Comparison of ENCODE assay signal across 21 mouse cellular contexts in genomic region chr3:130373145-130373544, GRCm38 (mm10).
DNase-seq lines count a peak whose midpoint lies in the region; ATAC-seq and TF ChIP-seq lines count a peak whose summit lies in the region.
"Had no signal": no experiment of that assay in that cellular context is flagged by ENCODE, and none has a peak within 500 bp of the region (broad histone marks: within the 10 kb centered on the region; RNA-seq: fewer than 3 reads in every experiment).

No protein-coding gene starts in this region.

- TF ChIP-seq RAD21 in CH12.LX (IDR thresholded peaks at IDR 0.05; ENCODE audit: low read depth, low read length) = no peak

- H3K36me3 ChIP-seq in CH12.LX (replicated peaks in 1 of 2; ENCODE audit: control insufficient read depth in 1 of 2, insufficient read depth in 1 of 2, low read length in 1 of 2) = no peaks in the 10 kb centered on the region
- no peaks in the 10 kb centered on the region for H3K36me3 ChIP-seq in embryonic facial prominence, embryonic 10.5 days (replicated peaks)
- H3K36me3 ChIP-seq in midbrain, embryonic 16.5 days (ENCODE audit: control insufficient read depth, insufficient read depth, low read length) = no peaks in the 10 kb centered on the region
- H3K36me3 ChIP-seq: embryonic facial prominence, embryonic 13.5 days; forebrain, embryonic 10.5 days; hindbrain, embryonic 12.5 days; hindbrain, embryonic 15.5 days had no signal

- H3K27me3 ChIP-seq in CH12.LX (replicated peaks) = no peaks in the 10 kb centered on the region
- H3K27me3 ChIP-seq in embryonic facial prominence, embryonic 10.5 days (replicated peaks; ENCODE audit: low read depth, poor library complexity, severe bottlenecking) = no peaks in the 10 kb centered on the region
- no peaks in the 10 kb centered on the region for H3K27me3 ChIP-seq in midbrain, embryonic 16.5 days (ENCODE audit: control insufficient read depth, insufficient read depth, low read depth, low read length)
- H3K27me3 ChIP-seq: embryonic facial prominence, embryonic 13.5 days; hindbrain, embryonic 12.5 days; hindbrain, embryonic 15.5 days had no signal

- H3K4me3 ChIP-seq in CH12.LX (replicated peaks in 1 of 3; ENCODE audit: low read depth in 2 of 3, low read length in 2 of 3, poor library complexity in 1 of 3) = no peak overlapping the region
- H3K4me3 ChIP-seq in embryonic facial prominence, embryonic 10.5 days = no peak overlapping the region
- H3K4me3 ChIP-seq in midbrain, embryonic 16.5 days (ENCODE audit: low read depth, low read length) = no peak overlapping the region
- H3K4me3 ChIP-seq: embryonic facial prominence, embryonic 13.5 days; forebrain, embryonic 10.5 days; heart, adult 2 months; hindbrain, embryonic 12.5 days; hindbrain, embryonic 15.5 days had no signal

- peaks cover 0 to 2% of the 10 kb centered on the region in 2 experiments; a peak in 1 of 4 replicates for H3K4me1 ChIP-seq in CH12.LX (ENCODE audit: control insufficient read depth in 1 of 2, insufficient read depth in 2 of 2)
- peaks cover 18% of the 10 kb centered on the region for H3K4me1 ChIP-seq in embryonic facial prominence, embryonic 10.5 days
- no peaks in the 10 kb centered on the region for H3K4me1 ChIP-seq in midbrain, embryonic 16.5 days (ENCODE audit: control insufficient read depth, insufficient read depth, low read length)
- H3K4me1 ChIP-seq: hindbrain, embryonic 15.5 days had no signal

- no peaks in the 10 kb centered on the region for H3K9me3 ChIP-seq in CH12.LX (replicated peaks; ENCODE audit: low read length)
- no peaks in the 10 kb centered on the region for H3K9me3 ChIP-seq in embryonic facial prominence, embryonic 10.5 days
- no peaks in the 10 kb centered on the region for H3K9me3 ChIP-seq in midbrain, embryonic 16.5 days (replicated peaks; ENCODE audit: control insufficient read depth, low read length, poor library complexity, severe bottlenecking)
- H3K9me3 ChIP-seq: embryonic facial prominence, embryonic 13.5 days; forebrain, embryonic 10.5 days; hindbrain, embryonic 12.5 days; hindbrain, embryonic 15.5 days had no signal

- WGBS in embryonic facial prominence, embryonic 10.5 days = 51% methylated on average over 7 of the region's 7 CpGs
- WGBS in midbrain, embryonic 16.5 days = 49% methylated on average over 7 of the region's 7 CpGs

- TF ChIP-seq POLR2A in CH12.LX (IDR thresholded peaks at IDR 0.05; ENCODE audit: low read depth, low read length) = no peak

- H3K79me2 ChIP-seq in CH12.LX (replicated peaks; ENCODE audit: control insufficient read depth, extremely low read depth, insufficient read depth, poor library complexity, severe bottlenecking) = no peaks in the 10 kb centered on the region

- H3K27ac ChIP-seq in CH12.LX (ENCODE audit: insufficient read depth, low read depth) = no peak overlapping the region
- 0 out of 2 replicates have a peak overlapping the region, but pooled peaks have one; percentile 3 for H3K27ac ChIP-seq in embryonic facial prominence, embryonic 10.5 days (replicated peaks)
- H3K27ac ChIP-seq in midbrain, embryonic 16.5 days (ENCODE audit: low read length) = no peak overlapping the region
- H3K27ac ChIP-seq: embryonic facial prominence, embryonic 13.5 days; forebrain, embryonic 10.5 days; heart, adult 2 months; hindbrain, embryonic 12.5 days; hindbrain, embryonic 15.5 days had no signal

- no peak for TF ChIP-seq EP300 in CH12.LX (IDR thresholded peaks at IDR 0.05; ENCODE audit: low read length)

- TF ChIP-seq CTCF in CH12.LX (conservative IDR thresholded peaks at IDR 0.05 in 1 of 2, IDR thresholded peaks at IDR 0.05 in 1 of 2; ENCODE audit: low read depth in 2 of 2, low read length in 2 of 2) = no peak

- in situ Hi-C loops in CH12.LX (cut with MboI; ENCODE audit: low pct_ligation_motif_present, low pct_unique_long_range_greater_than_20kb, low sequenced_read_pairs) = no loop called here

- 0 out of 2 replicates have a peak overlapping the region, but pooled peaks have one; percentile 11 for H3K4me2 ChIP-seq in CH12.LX (ENCODE audit: insufficient read depth, low read depth, poor library complexity, severe bottlenecking)
- H3K4me2 ChIP-seq in midbrain, embryonic 16.5 days (ENCODE audit: low read length) = no peak overlapping the region
- H3K4me2 ChIP-seq: embryonic facial prominence, embryonic 13.5 days; heart, embryonic 11.5 days; hindbrain, embryonic 12.5 days; hindbrain, embryonic 15.5 days had no signal

- H3K9ac ChIP-seq in CH12.LX (ENCODE audit: insufficient read depth, low read depth) = no peak overlapping the region
- H3K9ac ChIP-seq in midbrain, embryonic 16.5 days (ENCODE audit: low read depth, low read length) = no peak overlapping the region
- H3K9ac ChIP-seq: embryonic facial prominence, embryonic 13.5 days; forebrain, postnatal 0 days; hindbrain, embryonic 12.5 days; hindbrain, embryonic 15.5 days had no signal

- dilution Hi-C loops in CH12.LX (cut with MboI; ENCODE audit: extremely low pct_ligation_motif_present, extremely low pct_unique_long_range_greater_than_20kb, low sequenced_read_pairs) = no loop called here

- ATAC-seq in midbrain, embryonic 16.5 days = no peak
- ATAC-seq: activated CD4-positive, CD25-positive, alpha-beta regulatory T cell, adult 4 months; CD4-positive, CD25-positive, alpha-beta regulatory T cell, adult 4 months; forebrain, embryonic 14.5 days; forebrain, postnatal 0 days had no signal

- DNase-seq in heart, adult 11 months = peak; percentile 75
- DNase-seq in heart, adult 8-10 months (ENCODE audit: low spot score) = no peak
- DNase-seq in CH12.LX (ENCODE audit: extremely low read depth) = no peak
- DNase-seq in embryonic facial prominence, embryonic 10.5 days (ENCODE audit: low spot score) = no peak
- DNase-seq in cerebellum, postnatal 25 days = no peak
- DNase-seq: adrenal gland, adult 8-10 months; cerebellum, adult 18-20 months; cerebellum, adult 9-10 months; cerebellum, postnatal 14 days; forebrain, postnatal 0 days; gastrocnemius, postnatal 25 days; heart, adult 2 months had no signal

TF ChIP-seq in CH12.LX, 34 proteins besides CTCF, POLR2A, EP300 and RAD21:
- TF ChIP-seq JUND (conservative IDR thresholded peaks at IDR 0.05; ENCODE audit: low read depth, low read length) = no peak
- no peak for TF ChIP-seq UBTF (IDR thresholded peaks at IDR 0.05; ENCODE audit: low read depth, low read length)
- no peak for TF ChIP-seq MEF2A (IDR thresholded peaks at IDR 0.05; ENCODE audit: borderline replicate concordance, low read depth, low read length)
- TF ChIP-seq NRF1 (IDR thresholded peaks at IDR 0.05; ENCODE audit: low read depth, low read length) = no peak
- TF ChIP-seq RCOR1 (conservative IDR thresholded peaks at IDR 0.05; ENCODE audit: low read depth, low read length) = no peak
- no peak for TF ChIP-seq CHD1 (IDR thresholded peaks at IDR 0.05; ENCODE audit: low read depth, low read length)
- no peak for TF ChIP-seq CHD2 (IDR thresholded peaks at IDR 0.05; ENCODE audit: low read length)
- no peak for TF ChIP-seq ZC3H11A (IDR thresholded peaks at IDR 0.05; ENCODE audit: low read depth, low read length)
- no peak for TF ChIP-seq MYC (IDR thresholded peaks at IDR 0.05; ENCODE audit: low read depth, low read length)
- no peak for TF ChIP-seq SMC3 (IDR thresholded peaks at IDR 0.05; ENCODE audit: low read depth, low read length)
- no peak for TF ChIP-seq MXI1 (IDR thresholded peaks at IDR 0.05; ENCODE audit: low read depth, low read length)
